Mouse (Mus musculus): ENCODE measurements at regions not wholly inside any gene's neighbourhood (a gene's known extent, or its start where the extent isn't known, plus 50 kb on each side); places are given as distances from the start of the nearest gene placed in this dataset.

DNA sequence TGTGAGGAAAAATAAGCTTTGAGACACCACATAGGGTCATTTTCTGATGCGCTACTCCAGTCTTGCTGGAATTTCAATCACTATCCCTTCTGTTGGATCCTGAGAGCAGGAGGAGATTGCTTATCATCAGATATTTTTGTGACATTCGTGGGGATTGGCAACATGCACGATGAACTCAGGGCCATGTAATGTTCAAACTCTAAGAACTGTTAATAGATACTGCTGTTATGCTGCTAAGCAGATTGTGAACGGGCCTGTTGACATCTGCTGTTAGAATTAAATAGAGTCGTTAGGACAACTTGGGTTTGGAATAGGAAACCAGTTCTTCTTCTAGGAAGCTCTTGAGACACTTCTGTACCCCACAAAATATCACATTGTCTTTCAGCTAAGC is 876.9 kb downstream of the Epha4 start:
- H3K36me3 ChIP-seq = no peaks in the 10 kb centered on the region
- H3K4me1 ChIP-seq (replicated peaks) = no peaks in the 10 kb centered on the region
- WGBS = 82% methylated on average over 5 of the region's 5 CpGs
- no peak overlapping the region for H3K4me3 ChIP-seq (replicated peaks)
- no peak overlapping the region for H3K27ac ChIP-seq
- H3K27me3 ChIP-seq = no peaks in the 10 kb centered on the region
- no peak overlapping the region for H3K9ac ChIP-seq (replicated peaks)
- ATAC-seq (ENCODE audit: insufficient number of reproducible peaks, insufficient read depth, low FRiP score, low TSS enrichment, low read depth) = no peak
- no peak overlapping the region for H3K4me2 ChIP-seq
- H3K9me3 ChIP-seq = no peaks in the 10 kb centered on the region

DNA sequence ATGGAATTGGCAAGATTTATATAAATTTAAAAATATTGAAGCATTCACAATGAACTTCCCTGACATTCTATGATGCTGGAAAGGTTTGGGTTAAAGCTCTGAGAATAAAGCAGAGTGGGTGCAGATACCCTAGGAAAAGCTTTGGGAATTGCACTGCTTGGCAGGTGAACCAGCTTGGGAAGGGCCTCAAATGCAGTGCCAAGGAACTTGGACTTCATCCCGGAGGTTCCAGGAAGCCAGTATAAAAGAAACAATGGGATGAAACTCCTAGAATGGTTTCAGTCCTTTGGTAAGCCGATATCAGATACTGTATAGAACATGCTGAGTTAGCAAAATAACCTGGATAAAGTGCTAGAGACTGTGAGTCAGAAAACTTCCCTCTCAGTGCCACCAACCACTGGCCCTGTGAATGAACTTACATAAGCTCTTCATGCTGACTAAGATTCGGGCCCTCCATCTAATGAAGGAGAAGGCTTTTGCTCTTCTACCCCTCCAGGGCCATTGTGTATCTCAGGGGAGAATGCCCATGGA is 873.6 kb downstream of the Epha4 start:
- WGBS = 86% methylated on average over 3 of the region's 3 CpGs
- H3K4me3 ChIP-seq (replicated peaks) = no peak overlapping the region
- no peak for ATAC-seq (ENCODE audit: insufficient number of reproducible peaks, insufficient read depth, low FRiP score, low TSS enrichment, low read depth)

DNA sequence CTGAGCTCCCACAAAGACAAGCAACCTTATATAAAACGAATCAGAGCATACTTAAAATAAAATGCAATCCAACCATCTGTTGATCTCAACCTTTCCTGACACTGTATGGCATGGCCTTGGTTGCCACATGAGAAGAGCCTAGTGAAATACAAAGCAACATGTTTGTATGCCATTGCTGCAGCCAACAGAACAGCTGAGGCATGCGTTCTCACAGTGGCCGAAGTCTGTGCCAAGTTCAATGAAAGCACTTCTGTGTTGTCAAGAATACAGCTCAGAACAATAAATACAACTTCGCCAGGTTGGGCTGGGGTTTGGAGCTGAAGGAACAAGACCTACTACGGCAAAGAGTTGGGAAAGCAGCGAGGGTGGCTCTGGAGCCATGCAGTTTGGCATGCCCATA is 872.2 kb downstream of the Epha4 start:
- no peak overlapping the region for H3K9ac ChIP-seq (replicated peaks)
- no peaks in the 10 kb centered on the region for H3K27me3 ChIP-seq
- H3K4me1 ChIP-seq (replicated peaks) = no peaks in the 10 kb centered on the region
- H3K9me3 ChIP-seq = no peaks in the 10 kb centered on the region
- ATAC-seq (ENCODE audit: insufficient number of reproducible peaks, insufficient read depth, low FRiP score, low TSS enrichment, low read depth) = no peak
- H3K4me2 ChIP-seq = no peak overlapping the region
- H3K36me3 ChIP-seq = no peaks in the 10 kb centered on the region
- WGBS = 86% methylated on average over 6 of the region's 6 CpGs
- no peak overlapping the region for H3K4me3 ChIP-seq (replicated peaks)
- H3K27ac ChIP-seq = no peak overlapping the region

More for the DNA sequence above, 873.6 kb downstream of the Epha4 start:
- no peaks in the 10 kb centered on the region for H3K4me1 ChIP-seq (replicated peaks)
- no peak overlapping the region for H3K9ac ChIP-seq (replicated peaks)
- H3K27ac ChIP-seq = no peak overlapping the region
- H3K27me3 ChIP-seq = no peaks in the 10 kb centered on the region
- H3K36me3 ChIP-seq = no peaks in the 10 kb centered on the region
- H3K9me3 ChIP-seq = no peaks in the 10 kb centered on the region
- H3K4me2 ChIP-seq = no peak overlapping the region

DNA sequence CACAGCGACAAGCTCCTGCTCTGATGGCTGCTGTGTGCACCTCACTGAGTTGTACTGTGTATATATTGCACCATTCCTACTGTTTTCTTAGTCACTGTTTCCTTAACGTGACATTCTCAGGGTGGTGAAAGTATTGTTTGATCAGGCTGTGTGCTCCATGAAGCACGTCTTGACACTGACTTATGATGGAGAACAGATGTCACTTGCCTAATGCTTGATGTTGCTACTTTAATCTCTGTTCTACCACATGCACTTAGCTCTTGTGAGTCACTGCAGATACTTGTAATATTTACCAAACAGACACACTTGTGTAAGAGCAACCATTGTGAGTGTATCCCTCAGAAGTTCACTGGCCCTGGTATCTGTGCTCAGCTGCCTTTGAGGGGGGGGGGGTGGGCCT is 870.0 kb downstream of the Epha4 start:
- Histone ChIP-seq H3K27me3 (no peaks in the 10 kb centered on the region), H3K4me3 (replicated peaks) (no peak overlapping the region), H3K36me3 (no peaks in the 10 kb centered on the region), H3K4me1 (replicated peaks) (no peaks in the 10 kb centered on the region), H3K4me2 (no peak overlapping the region), H3K27ac (no peak overlapping the region), H3K9me3 (no peaks in the 10 kb centered on the region), H3K9ac (replicated peaks) (no peak overlapping the region)
- WGBS = 65% methylated on average over 3 of the region's 3 CpGs
- ATAC-seq (ENCODE audit: insufficient number of reproducible peaks, insufficient read depth, low FRiP score, low TSS enrichment, low read depth) = no peak

DNA sequence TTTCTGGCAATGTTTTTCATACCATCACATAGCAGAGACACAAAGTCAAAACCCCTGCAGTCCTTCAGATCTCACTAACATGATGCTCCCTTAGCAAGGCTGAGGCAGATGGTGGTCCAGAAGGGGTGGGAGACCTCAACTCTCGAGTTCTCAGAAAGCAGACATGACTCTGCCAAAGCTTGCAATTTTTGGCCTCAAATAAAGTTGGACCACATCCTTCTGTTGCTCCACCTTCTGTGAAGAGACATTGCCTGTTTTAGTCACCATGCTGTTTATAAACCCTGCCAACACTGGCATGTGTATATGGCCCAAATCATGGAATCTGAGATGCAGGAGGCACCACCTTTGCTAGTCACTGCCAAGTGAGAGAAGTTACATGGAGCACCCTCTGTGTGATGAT is 860.1 kb downstream of the Epha4 start:
- Histone ChIP-seq H3K36me3 (no peaks in the 10 kb centered on the region), H3K9me3 (no peaks in the 10 kb centered on the region), H3K4me2 (no peak overlapping the region), H3K9ac (replicated peaks) (no peak overlapping the region), H3K27me3 (no peaks in the 10 kb centered on the region), H3K27ac (no peak overlapping the region), H3K4me3 (replicated peaks) (no peak overlapping the region), H3K4me1 (replicated peaks) (0 out of 2 replicates have a peak, but pooled peaks cover 5% of the 10 kb centered on the region)
- WGBS = 61% methylated on average over 1 of the region's 1 CpGs
- ATAC-seq (ENCODE audit: insufficient number of reproducible peaks, insufficient read depth, low FRiP score, low TSS enrichment, low read depth) = no peak

DNA sequence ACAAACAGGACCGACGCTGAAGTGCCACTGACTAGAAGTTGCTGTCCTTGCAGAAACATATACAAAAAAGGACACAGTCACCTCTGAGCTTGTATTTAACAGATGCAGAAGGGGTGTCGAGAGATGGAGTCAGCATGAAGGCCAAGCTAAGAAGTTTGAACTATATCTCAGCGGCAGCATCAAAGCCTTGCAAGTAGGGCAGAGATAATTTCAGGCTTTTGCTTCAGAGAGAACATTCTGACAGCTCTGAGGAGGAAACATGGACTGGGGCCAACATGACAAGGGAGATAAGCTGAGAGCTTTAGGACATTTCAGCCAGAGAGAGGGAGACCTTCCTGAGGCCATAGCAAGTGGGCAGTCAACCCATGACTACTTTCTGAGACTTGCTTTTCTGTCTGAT is 856.7 kb downstream of the Epha4 start:
- Histone ChIP-seq H3K36me3 (no peaks in the 10 kb centered on the region), H3K4me1 (replicated peaks) (0 out of 2 replicates have a peak, but pooled peaks cover 4% of the 10 kb centered on the region), H3K27me3 (no peaks in the 10 kb centered on the region), H3K9ac (replicated peaks) (no peak overlapping the region), H3K9me3 (no peaks in the 10 kb centered on the region), H3K4me2 (no peak overlapping the region), H3K27ac (no peak overlapping the region), H3K4me3 (replicated peaks) (no peak overlapping the region)
- 82% methylated on average over 4 of the region's 4 CpGs for WGBS
- ATAC-seq (ENCODE audit: insufficient number of reproducible peaks, insufficient read depth, low FRiP score, low TSS enrichment, low read depth) = no peak

DNA sequence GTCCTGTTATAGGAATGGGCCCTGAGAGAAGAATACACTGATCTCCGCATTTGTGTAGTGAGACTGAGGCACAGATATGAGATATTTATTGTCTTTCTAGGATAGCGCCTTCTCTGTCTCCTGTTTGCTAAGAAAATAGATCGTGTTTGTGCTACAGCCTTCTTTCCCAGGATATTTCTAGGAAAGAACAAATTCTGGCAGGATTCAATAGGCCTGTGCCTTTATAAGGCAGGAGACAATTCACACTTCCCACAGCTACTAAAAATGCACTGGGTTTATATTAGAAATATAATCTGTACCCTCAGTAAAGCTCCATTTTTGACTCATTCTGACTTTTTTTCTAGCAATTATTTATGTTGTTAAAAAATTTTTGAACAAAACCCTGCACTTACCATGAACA is 854.7 kb downstream of the Epha4 start:
- H3K9ac ChIP-seq (replicated peaks) = no peak overlapping the region
- peaks cover 6% of the 10 kb centered on the region; the same call in 1 of the 2 replicates for H3K4me1 ChIP-seq (replicated peaks)
- H3K9me3 ChIP-seq = no peaks in the 10 kb centered on the region
- no peak overlapping the region for H3K27ac ChIP-seq
- no peak overlapping the region for H3K4me3 ChIP-seq (replicated peaks)
- WGBS = 89% methylated on average over 3 of the region's 3 CpGs
- no peak for ATAC-seq (ENCODE audit: insufficient number of reproducible peaks, insufficient read depth, low FRiP score, low TSS enrichment, low read depth)
- H3K4me2 ChIP-seq = no peak overlapping the region
- H3K27me3 ChIP-seq = no peaks in the 10 kb centered on the region
- H3K36me3 ChIP-seq = no peaks in the 10 kb centered on the region

DNA sequence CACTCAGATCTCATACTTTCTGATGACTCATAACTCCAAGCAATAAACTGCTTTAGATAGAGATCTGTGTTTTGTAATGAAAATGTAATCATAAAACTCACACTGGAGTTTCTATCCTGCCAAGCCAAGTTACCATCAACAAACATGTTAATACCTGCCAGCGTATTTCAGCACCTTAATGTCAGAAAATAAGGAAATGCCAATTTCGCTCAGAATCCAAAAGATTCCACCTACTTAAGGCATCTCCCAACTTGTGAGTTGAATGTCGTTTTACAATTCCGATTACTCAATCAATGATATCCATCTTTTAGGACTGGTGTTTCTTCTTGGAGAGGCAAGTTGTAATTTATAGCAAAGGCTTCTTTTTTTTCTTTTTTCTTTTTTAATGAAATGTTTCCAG is 850.5 kb downstream of the Epha4 start:
- no peak for ATAC-seq (ENCODE audit: insufficient number of reproducible peaks, insufficient read depth, low FRiP score, low TSS enrichment, low read depth)
- WGBS = 87% methylated on average over 4 of the region's 4 CpGs

DNA sequence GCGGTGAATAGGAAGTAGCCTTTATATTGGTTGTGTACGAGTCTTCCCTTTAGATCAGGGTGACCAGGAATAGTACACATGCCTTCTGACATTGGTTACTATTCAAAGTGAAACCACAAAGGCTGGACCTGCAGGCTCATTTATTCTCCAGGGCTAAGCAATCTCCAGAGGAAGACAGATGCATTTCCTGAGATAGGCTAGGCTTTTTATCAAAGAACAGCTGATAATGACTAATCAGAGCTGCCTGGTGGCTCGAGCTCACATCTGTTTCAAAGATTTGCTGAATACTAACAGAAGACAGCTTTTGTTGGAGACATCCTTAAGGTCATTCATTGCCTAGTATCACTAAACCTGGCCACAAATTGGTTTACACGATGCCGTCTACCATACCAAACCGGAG is 838.1 kb downstream of the Epha4 start:
- 0 out of 2 replicates have a peak, but pooled peaks cover 4% of the 10 kb centered on the region for H3K9me3 ChIP-seq
- no peaks in the 10 kb centered on the region for H3K27me3 ChIP-seq
- no peak overlapping the region for H3K4me3 ChIP-seq (replicated peaks)
- 65% methylated on average over 6 of the region's 6 CpGs for WGBS
- no peak overlapping the region for H3K27ac ChIP-seq
- H3K36me3 ChIP-seq = no peaks in the 10 kb centered on the region
- no peak for ATAC-seq (ENCODE audit: insufficient number of reproducible peaks, insufficient read depth, low FRiP score, low TSS enrichment, low read depth)
- H3K4me2 ChIP-seq = no peak overlapping the region
- H3K4me1 ChIP-seq (replicated peaks) = no peaks in the 10 kb centered on the region
- H3K9ac ChIP-seq (replicated peaks) = no peak overlapping the region

More for the DNA sequence above, 850.5 kb downstream of the Epha4 start:
- Histone ChIP-seq H3K27me3 (no peaks in the 10 kb centered on the region), H3K4me2 (no peak overlapping the region), H3K36me3 (no peaks in the 10 kb centered on the region), H3K4me3 (replicated peaks) (no peak overlapping the region), H3K9ac (replicated peaks) (no peak overlapping the region), H3K4me1 (replicated peaks) (peaks cover 6% of the 10 kb centered on the region; the same call in 1 of the 2 replicates), H3K9me3 (no peaks in the 10 kb centered on the region), H3K27ac (no peak overlapping the region)

DNA sequence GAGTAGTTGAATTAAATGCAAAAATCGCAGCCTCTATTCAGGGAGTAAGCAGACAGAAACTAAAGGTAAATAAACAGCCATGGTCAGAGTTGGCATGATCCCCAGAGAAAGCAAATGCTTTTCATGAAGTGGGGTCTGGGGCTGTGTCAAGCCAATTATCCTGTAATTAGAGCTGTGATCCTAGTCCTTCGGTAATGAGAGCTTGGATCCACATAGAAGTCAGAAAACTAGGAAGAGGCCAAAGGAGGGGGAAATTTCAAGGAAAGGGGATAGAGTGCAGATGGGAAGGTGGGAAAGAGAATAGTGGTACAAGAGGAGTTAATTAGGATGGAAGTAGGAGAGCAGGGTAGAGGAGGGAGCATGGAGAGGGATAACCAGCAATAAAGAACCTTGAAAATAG is 809.3 kb downstream of the Epha4 start:
- Histone ChIP-seq H3K4me2 (no peak overlapping the region), H3K27me3 (no peaks in the 10 kb centered on the region), H3K27ac (no peak overlapping the region), H3K9me3 (no peaks in the 10 kb centered on the region), H3K4me3 (replicated peaks) (no peak overlapping the region), H3K4me1 (replicated peaks) (0 out of 2 replicates have a peak, but pooled peaks cover 4% of the 10 kb centered on the region), H3K9ac (replicated peaks) (no peak overlapping the region), H3K36me3 (no peaks in the 10 kb centered on the region)
- 55% methylated on average over 2 of the region's 2 CpGs for WGBS
- ATAC-seq (ENCODE audit: insufficient number of reproducible peaks, insufficient read depth, low FRiP score, low TSS enrichment, low read depth) = no peak

DNA sequence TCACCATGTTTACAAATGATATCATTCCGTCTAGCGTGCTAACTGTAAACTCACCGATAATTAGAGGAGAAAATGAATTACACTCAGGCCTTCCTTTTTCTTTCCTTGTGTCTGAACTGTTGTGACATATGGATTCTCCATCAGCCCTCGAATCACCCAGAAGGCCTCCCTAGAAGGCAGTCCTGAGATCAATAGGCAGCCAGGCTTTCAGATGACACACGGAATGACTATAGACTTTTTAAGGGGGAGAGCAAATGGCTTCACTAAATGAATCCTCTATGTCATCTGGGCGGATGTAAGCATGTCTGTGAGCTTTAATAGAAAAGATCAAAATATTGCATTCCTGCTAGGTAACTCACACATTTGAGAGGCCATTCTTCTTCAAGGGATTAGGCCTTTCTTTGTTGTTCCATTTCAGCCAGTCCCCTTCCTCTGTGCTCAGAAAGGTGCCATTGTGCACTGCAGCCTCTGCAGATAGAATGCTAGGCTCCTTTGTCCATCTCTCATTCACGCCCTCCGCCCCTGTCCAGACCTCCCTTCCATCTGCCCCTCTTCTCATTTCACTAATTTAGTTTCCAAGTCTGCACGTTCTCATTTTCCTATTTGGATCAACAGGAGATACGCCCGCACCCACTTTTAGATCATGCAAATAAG is 797.1 kb downstream of the Epha4 start:
- Histone ChIP-seq H3K4me2 (no peak overlapping the region), H3K4me3 (replicated peaks) (no peak overlapping the region), H3K9ac (replicated peaks) (no peak overlapping the region), H3K36me3 (no peaks in the 10 kb centered on the region), H3K27ac (no peak overlapping the region), H3K4me1 (replicated peaks) (peaks cover 13% of the 10 kb centered on the region), H3K27me3 (no peaks in the 10 kb centered on the region), H3K9me3 (no peaks in the 10 kb centered on the region)
- ATAC-seq (ENCODE audit: insufficient number of reproducible peaks, insufficient read depth, low FRiP score, low TSS enrichment, low read depth) = no peak
- 62% methylated on average over 11 of the region's 11 CpGs for WGBS

DNA sequence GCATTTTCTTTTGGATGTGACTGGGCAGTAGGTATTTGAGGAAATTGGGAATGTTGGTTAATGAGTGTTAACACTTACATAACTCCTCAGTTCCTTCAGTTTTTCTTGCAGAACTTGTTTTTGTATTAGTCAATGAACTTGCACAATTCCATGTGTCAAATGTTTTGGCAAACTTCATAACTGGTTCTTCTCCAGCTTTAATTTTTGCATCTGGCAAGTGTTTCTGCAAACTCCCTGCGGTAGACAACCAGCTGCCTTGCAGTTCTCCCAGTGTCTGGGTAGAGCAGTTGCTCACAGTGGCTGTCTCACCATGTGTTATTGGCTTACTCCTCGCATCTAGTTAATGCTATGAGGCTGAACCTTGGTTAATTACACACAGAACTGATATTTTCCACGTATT is 790.4 kb downstream of the Epha4 start:
- Histone ChIP-seq H3K9me3 (no peaks in the 10 kb centered on the region), H3K4me3 (replicated peaks) (no peak overlapping the region), H3K36me3 (no peaks in the 10 kb centered on the region), H3K4me1 (replicated peaks) (no peaks in the 10 kb centered on the region), H3K9ac (replicated peaks) (no peak overlapping the region), H3K4me2 (no peak overlapping the region), H3K27me3 (no peaks in the 10 kb centered on the region), H3K27ac (no peak overlapping the region)
- 57% methylated on average over 3 of the region's 3 CpGs for WGBS
- no peak for ATAC-seq (ENCODE audit: insufficient number of reproducible peaks, insufficient read depth, low FRiP score, low TSS enrichment, low read depth)
